Mouse (Mus musculus): ENCODE data around the gene Tspan18. TPM values are rescaled to one million over a fixed set of nuclear protein-coding genes. Genes with fewer than 3 reads are reported as not detected.

The Tspan18 gene
- total RNA-seq, 1 experiment = 1.4 TPM

DNA sequence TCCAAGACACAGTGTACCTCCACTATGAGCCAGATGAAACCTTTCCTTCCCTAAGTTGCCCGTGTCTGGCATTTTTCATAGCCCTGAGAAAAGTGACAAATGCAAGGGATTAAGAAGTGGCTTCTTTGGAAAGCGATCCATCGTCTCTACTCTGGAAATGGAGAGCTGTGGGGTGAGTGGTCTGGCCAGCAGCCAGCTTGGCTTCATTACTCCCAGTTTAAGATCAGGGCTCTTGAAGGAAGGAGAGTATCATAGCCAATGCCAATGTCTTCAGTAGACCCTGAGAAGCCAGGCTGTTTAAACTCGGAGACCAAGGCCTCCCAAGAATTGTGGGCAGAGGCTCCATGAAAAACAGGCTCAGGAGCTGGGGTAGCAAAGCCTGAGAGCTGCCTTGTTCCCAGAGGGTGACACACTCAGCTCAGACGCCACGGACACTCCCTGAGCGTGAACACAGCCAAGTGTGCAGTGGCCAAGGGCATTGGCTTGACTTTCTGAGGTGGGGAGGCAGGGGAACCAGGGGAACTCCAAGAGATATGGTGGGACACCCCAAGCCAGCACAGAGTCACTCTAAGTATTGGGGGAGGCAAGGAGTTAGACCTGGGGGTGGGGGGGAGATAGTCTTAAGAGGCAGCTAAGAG lies 115.8 kb downstream of the Tspan18 start:
- DNase-seq (ENCODE audit: low read depth, low spot score) = no peak
- Histone ChIP-seq H3K9ac (ENCODE audit: insufficient read depth, low read depth, low read length, poor library complexity, severe bottlenecking) (no peak overlapping the region), H3K27ac (ENCODE audit: insufficient read depth, low read depth, low read length, poor library complexity, severe bottlenecking) (no peak overlapping the region), H3K36me3 (ENCODE audit: control insufficient read depth, insufficient read depth, low read length, poor library complexity, severe bottlenecking) (no peaks in the 10 kb centered on the region), H3K4me3 (ENCODE audit: insufficient read depth in 1 of 2, low read depth in 1 of 2, low read length in 2 of 2, poor library complexity in 1 of 2, severe bottlenecking in 1 of 2) (no peak overlapping the region), H3K9me3 (ENCODE audit: control insufficient read depth, insufficient read depth, low read depth, low read length) (no peaks in the 10 kb centered on the region), H3K4me1 (ENCODE audit: control insufficient read depth in 2 of 2, insufficient read depth in 2 of 2, low read length in 2 of 2, poor library complexity in 1 of 2) (peaks cover 0 to 6% of the 10 kb centered on the region in 2 experiments; a peak in 1 of 4 replicates)
- in situ Hi-C loops (cut with MboI; ENCODE audit: low sequenced_read_pairs in 2 of 2, unreplicated experiment in 2 of 2) = loop anchor here in 1 of 2 experiments (10.0 kb wide), 1 partner anchor 206 kb away; no protein-coding TSS in a partner anchor
- TF ChIP-seq MAFK (IDR thresholded peaks at IDR 0.05; ENCODE audit: insufficient read depth, low read depth, low read length) = no peak
- no peak for TF ChIP-seq ZC3H11A (IDR thresholded peaks at IDR 0.05; ENCODE audit: borderline replicate concordance, low read depth, low read length)
- no peak for TF ChIP-seq CHD2 (IDR thresholded peaks at IDR 0.05; ENCODE audit: low read depth, low read length)
- TF ChIP-seq HCFC1 (IDR thresholded peaks at IDR 0.05; ENCODE audit: borderline replicate concordance, insufficient read depth, low read length) = no peak
- TF ChIP-seq ZNF384 (IDR thresholded peaks at IDR 0.05; ENCODE audit: low read depth, low read length) = no peak

DNA sequence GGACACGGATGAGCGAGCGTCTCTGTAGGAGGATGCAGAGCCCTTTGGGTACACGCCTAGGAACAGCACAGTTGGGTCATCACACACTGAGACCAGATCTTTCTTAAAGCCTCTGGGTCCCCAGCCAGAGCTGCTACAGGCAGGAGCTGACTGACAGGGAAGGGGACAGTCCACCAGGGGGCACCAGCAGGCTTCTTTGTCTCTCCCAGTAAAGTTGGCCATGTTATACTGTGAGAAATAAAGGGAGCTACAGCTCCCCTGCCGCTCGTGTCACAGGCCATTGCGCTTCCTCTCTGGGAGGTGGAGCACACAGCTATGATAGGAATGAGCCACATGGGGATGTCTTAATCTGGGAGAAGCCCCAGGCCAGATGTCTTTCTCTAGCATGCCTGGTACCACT lies 117.3 kb downstream of the Tspan18 start:
- H3K36me3 ChIP-seq (ENCODE audit: control insufficient read depth, insufficient read depth, low read length, poor library complexity, severe bottlenecking) = no peaks in the 10 kb centered on the region
- in situ Hi-C loops (cut with MboI; ENCODE audit: low sequenced_read_pairs in 2 of 2, unreplicated experiment in 2 of 2) = loop anchor here in 1 of 2 experiments (10.0 kb wide), 1 partner anchor 208 kb away; no protein-coding TSS in a partner anchor
- no peaks in the 10 kb centered on the region for H3K9me3 ChIP-seq (ENCODE audit: control insufficient read depth, insufficient read depth, low read depth, low read length)
- H3K27ac ChIP-seq (ENCODE audit: insufficient read depth, low read depth, low read length, poor library complexity, severe bottlenecking) = no peak overlapping the region
- H3K4me1 ChIP-seq (ENCODE audit: control insufficient read depth in 2 of 2, insufficient read depth in 2 of 2, low read length in 2 of 2, poor library complexity in 1 of 2) = peaks cover 0 to 6% of the 10 kb centered on the region in 2 experiments; a peak in 1 of 4 replicates
- TF ChIP-seq ZC3H11A (IDR thresholded peaks at IDR 0.05; ENCODE audit: borderline replicate concordance, low read depth, low read length) (peak; percentile 46; the same call in 1 of the 2 replicates), MAFK (IDR thresholded peaks at IDR 0.05; ENCODE audit: insufficient read depth, low read depth, low read length) (no peak)
- DNase-seq (ENCODE audit: low read depth, low spot score) = peak; percentile 68
- no peak overlapping the region for H3K4me3 ChIP-seq (ENCODE audit: insufficient read depth in 1 of 2, low read depth in 1 of 2, low read length in 2 of 2, poor library complexity in 1 of 2, severe bottlenecking in 1 of 2)
- no peak overlapping the region for H3K9ac ChIP-seq (ENCODE audit: insufficient read depth, low read depth, low read length, poor library complexity, severe bottlenecking)

DNA sequence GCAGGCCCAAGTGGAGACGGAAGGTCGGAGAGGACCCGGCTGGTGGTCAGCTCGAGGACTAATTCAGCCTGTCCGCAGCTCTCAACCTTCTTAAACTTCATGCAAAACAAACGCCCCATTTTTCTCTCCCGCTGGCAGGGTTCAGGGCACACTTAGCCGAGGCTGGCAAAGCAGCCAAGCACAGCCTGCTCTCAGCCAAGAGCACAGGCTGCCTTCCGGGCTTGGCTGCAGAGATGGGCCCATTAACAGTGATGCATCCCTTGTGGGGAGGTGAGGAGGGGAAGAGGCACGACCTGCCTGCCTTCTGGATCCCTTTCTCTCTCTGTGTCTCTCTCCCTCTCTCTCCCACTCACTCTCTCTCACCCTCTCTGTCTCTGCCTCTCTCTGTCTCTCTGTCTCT lies 118.5 kb downstream of the Tspan18 start:
- in situ Hi-C loops (cut with MboI; ENCODE audit: low sequenced_read_pairs in 2 of 2, unreplicated experiment in 2 of 2) = loop anchor here in 1 of 2 experiments (10.0 kb wide), 1 partner anchor 209 kb away; no protein-coding TSS in a partner anchor
- H3K9ac ChIP-seq (ENCODE audit: insufficient read depth, low read depth, low read length, poor library complexity, severe bottlenecking) = no peak overlapping the region
- H3K4me3 ChIP-seq (ENCODE audit: insufficient read depth in 1 of 2, low read depth in 1 of 2, low read length in 2 of 2, poor library complexity in 1 of 2, severe bottlenecking in 1 of 2) = no peak overlapping the region
- H3K4me1 ChIP-seq (ENCODE audit: control insufficient read depth in 2 of 2, insufficient read depth in 2 of 2, low read length in 2 of 2, poor library complexity in 1 of 2) = peaks cover 0 to 6% of the 10 kb centered on the region in 2 experiments; a peak in 1 of 4 replicates
- TF ChIP-seq MAFK (IDR thresholded peaks at IDR 0.05; ENCODE audit: insufficient read depth, low read depth, low read length) (no peak), CHD2 (IDR thresholded peaks at IDR 0.05; ENCODE audit: low read depth, low read length) (no peak)
- H3K36me3 ChIP-seq (ENCODE audit: control insufficient read depth, insufficient read depth, low read length, poor library complexity, severe bottlenecking) = no peaks in the 10 kb centered on the region
- no peak overlapping the region for H3K27ac ChIP-seq (ENCODE audit: insufficient read depth, low read depth, low read length, poor library complexity, severe bottlenecking)
- no peak for DNase-seq (ENCODE audit: low read depth, low spot score)
- H3K9me3 ChIP-seq (ENCODE audit: control insufficient read depth, insufficient read depth, low read depth, low read length) = no peaks in the 10 kb centered on the region

DNA sequence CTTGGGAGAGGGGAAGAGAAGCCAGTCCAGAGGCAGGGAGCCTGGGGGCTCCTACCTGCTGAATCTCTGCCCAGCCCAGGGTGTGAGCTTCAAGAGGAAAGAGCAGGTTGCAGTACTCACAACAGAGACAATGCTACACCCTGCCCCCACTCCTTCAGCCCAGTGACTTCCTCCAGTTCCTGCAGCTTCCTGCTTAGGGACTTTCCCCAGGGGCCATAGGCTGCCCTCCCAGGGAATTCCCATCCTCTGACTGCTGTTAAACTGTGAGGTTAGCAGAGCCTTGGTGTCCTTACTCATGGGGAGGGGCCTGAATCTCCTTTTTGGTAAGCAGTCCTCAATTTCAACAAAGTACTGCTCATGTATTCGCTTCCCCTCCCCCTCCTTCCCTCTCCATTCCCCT lies 120.1 kb downstream of the Tspan18 start:
- no peak for TF ChIP-seq MAFK (IDR thresholded peaks at IDR 0.05; ENCODE audit: insufficient read depth, low read depth, low read length)
- TF ChIP-seq ZNF384 (IDR thresholded peaks at IDR 0.05; ENCODE audit: low read depth, low read length) = no peak
- no peak for TF ChIP-seq CHD2 (IDR thresholded peaks at IDR 0.05; ENCODE audit: low read depth, low read length)
- no peak for TF ChIP-seq ZC3H11A (IDR thresholded peaks at IDR 0.05; ENCODE audit: borderline replicate concordance, low read depth, low read length)
- no peak for TF ChIP-seq HCFC1 (IDR thresholded peaks at IDR 0.05; ENCODE audit: borderline replicate concordance, insufficient read depth, low read length)
- Histone ChIP-seq H3K36me3 (ENCODE audit: control insufficient read depth, insufficient read depth, low read length, poor library complexity, severe bottlenecking) (no peaks in the 10 kb centered on the region), H3K4me3 (ENCODE audit: insufficient read depth in 1 of 2, low read depth in 1 of 2, low read length in 2 of 2, poor library complexity in 1 of 2, severe bottlenecking in 1 of 2) (no peak overlapping the region), H3K9me3 (ENCODE audit: control insufficient read depth, insufficient read depth, low read depth, low read length) (no peaks in the 10 kb centered on the region), H3K4me1 (ENCODE audit: control insufficient read depth in 2 of 2, insufficient read depth in 2 of 2, low read length in 2 of 2, poor library complexity in 1 of 2) (peaks cover 0 to 6% of the 10 kb centered on the region in 2 experiments; a peak in 1 of 4 replicates), H3K9ac (ENCODE audit: insufficient read depth, low read depth, low read length, poor library complexity, severe bottlenecking) (no peak overlapping the region; the same call in 1 of the 2 replicates), H3K27ac (ENCODE audit: insufficient read depth, low read depth, low read length, poor library complexity, severe bottlenecking) (no peak overlapping the region)
- DNase-seq (ENCODE audit: low read depth, low spot score) = no peak
- in situ Hi-C loops (cut with MboI; ENCODE audit: low sequenced_read_pairs in 2 of 2, unreplicated experiment in 2 of 2) = loop anchor here in 1 of 2 experiments (10.0 kb wide), 1 partner anchor 211 kb away; no protein-coding TSS in a partner anchor
